Mouse (Mus musculus) midbrain, embryonic 11.5 days (tissue): ENCODE measurements around the gene Smarce1. TPM values are rescaled to one million over a fixed set of nuclear protein-coding genes. Genes with fewer than 3 reads are reported as not detected.

Experiments
- ATAC-seq: fragments of 200-750 bp; cut with Nextera tagmentation; 2 replicates; pipeline ENCODE4 v1.8.0; 2017; ENCODE audit warnings: moderate TSS enrichment, moderate library complexity; ENCODE audit not compliant: low FRiP score
- DNase-seq: peaks from one replicate; pipeline ENCODE4 v3.0.0; 2015; ENCODE audit warnings: low spot score; ENCODE audit errors: missing footprints
- H3K27ac ChIP-seq: fragments of 300-500 bp; sonication (generic); 2 replicates; pipeline ENCODE4 v1.5.1; 2014; ENCODE audit warnings: low read depth, low read length
- H3K27me3 ChIP-seq: fragments of 300-500 bp; sonication (generic); 2 replicates; pipeline ENCODE4 v1.6.1; 2014; ENCODE audit warnings: mild to moderate bottlenecking, low read length, moderate library complexity, mixed read lengths; ENCODE audit not compliant: control insufficient read depth, insufficient read depth
- H3K36me3 ChIP-seq: fragments of 300-500 bp; sonication (generic); 2 replicates; pipeline ENCODE4 v1.6.1; 2014; ENCODE audit warnings: mild to moderate bottlenecking, low read length, moderate library complexity, mixed read lengths; ENCODE audit not compliant: control insufficient read depth, insufficient read depth
- H3K4me1 ChIP-seq: fragments of 300-500 bp; sonication (generic); 2 replicates; pipeline ENCODE4 v1.6.1; 2014; ENCODE audit warnings: low read length; ENCODE audit not compliant: control insufficient read depth, insufficient read depth
- H3K4me2 ChIP-seq: fragments of 300-500 bp; sonication (generic); 2 replicates; pipeline ENCODE4 v1.6.1; 2014; ENCODE audit warnings: mild to moderate bottlenecking, moderate library complexity
- H3K4me3 ChIP-seq: fragments of 300-500 bp; sonication (generic); 2 replicates; pipeline ENCODE4 v1.5.1; 2014; ENCODE audit warnings: low read depth, low read length
- H3K9ac ChIP-seq: fragments of 300-500 bp; sonication (generic); 2 replicates; pipeline ENCODE4 v1.6.1; 2014; ENCODE audit warnings: low read length
- H3K9me3 ChIP-seq: fragments of 300-500 bp; sonication (generic); 2 replicates; pipeline ENCODE4 v1.6.1; 2016; ENCODE audit warnings: low read length; ENCODE audit not compliant: control insufficient read depth
- WGBS: fragments of 180-500 bp; shearing (Covaris S2); extraction: QIAGEN DNeasy Blood & Tissue Kit; methylation state at CpG from one replicate; pipeline ENCODE4 v1.1.7; 2014; 5-methylcytosine and 5-hydroxymethylcytosine counted together
- polyA plus RNA-seq: library from polyadenylated mRNA; unstranded; fragments of >200 nt; fragmentation: Nextera tagmentation; extraction: Ambion mirVana; gene quantifications from 2 replicates; pipeline ENCODE4 v1.2.1, GENCODE M21; 2014

Smarce1 gene
- polyA plus RNA-seq, 1 experiment from 2014 or later = 184 TPM

GRCm38 (mm10) chr11:99186836-99187235, 44.0 kb downstream of the Smarce1 start:
- Histone ChIP-seq H3K4me3 (no peak overlapping the region), H3K9ac (no peak overlapping the region), H3K36me3 (no peaks in the 10 kb centered on the region), H3K27me3 (no peaks in the 10 kb centered on the region), H3K9me3 (no peaks in the 10 kb centered on the region), H3K27ac (no peak overlapping the region), H3K4me1 (no peaks in the 10 kb centered on the region; the same call in 1 of the 2 replicates), H3K4me2 (no peak overlapping the region)
- DNase-seq (no peak), ATAC-seq (no peak)
- 81% methylated on average over 2 of the region's 2 CpGs for WGBS

- 86% methylated on average over 11 of the region's 11 CpGs for WGBS
- Histone ChIP-seq H3K9me3 (no peaks in the 10 kb centered on the region), H3K9ac (no peak overlapping the region), H3K4me3 (no peak overlapping the region), H3K4me2 (no peak overlapping the region), H3K36me3 (no peaks in the 10 kb centered on the region), H3K27ac (no peak overlapping the region), H3K27me3 (no peaks in the 10 kb centered on the region), H3K4me1 (no peaks in the 10 kb centered on the region)
- no peak for ATAC-seq
- DNase-seq = no peak
These were observed 48.2 kb downstream of the Smarce1 start for GRCm38 (mm10) chr11:99182575-99182974.

GRCm38 (mm10) chr11:99180071-99180470, 50.7 kb downstream of the Smarce1 start:
- H3K9ac ChIP-seq = no peak overlapping the region
- ATAC-seq (no peak), DNase-seq (no peak)
- H3K27me3 ChIP-seq = no peaks in the 10 kb centered on the region
- H3K27ac ChIP-seq = no peak overlapping the region
- H3K4me2 ChIP-seq = no peak overlapping the region
- WGBS = 79% methylated on average over 5 of the region's 5 CpGs
- H3K9me3 ChIP-seq = no peaks in the 10 kb centered on the region
- no peaks in the 10 kb centered on the region for H3K36me3 ChIP-seq
- no peak overlapping the region for H3K4me3 ChIP-seq
- H3K4me1 ChIP-seq = no peaks in the 10 kb centered on the region

- no peak for ATAC-seq
These were observed 53.0 kb downstream of the Smarce1 start for GRCm38 (mm10) chr11:99177925-99178198.

GRCm38 (mm10) chr11:99177054-99177924, 53.5 kb downstream of the Smarce1 start:
- no peak overlapping the region for H3K9ac ChIP-seq
- H3K27ac ChIP-seq = no peak overlapping the region
- H3K4me2 ChIP-seq = no peak overlapping the region
- ATAC-seq (no peak), DNase-seq (no peak)
- H3K4me1 ChIP-seq = no peaks in the 10 kb centered on the region
- H3K9me3 ChIP-seq = no peaks in the 10 kb centered on the region
- WGBS = 65% methylated on average over 5 of the region's 5 CpGs
- H3K27me3 ChIP-seq = no peaks in the 10 kb centered on the region
- H3K4me3 ChIP-seq = no peak overlapping the region
- no peaks in the 10 kb centered on the region for H3K36me3 ChIP-seq

More at GRCm38 (mm10) chr11:99177925-99178198, 53.0 kb downstream of the Smarce1 start:
- H3K9me3 ChIP-seq = no peaks in the 10 kb centered on the region
- no peak overlapping the region for H3K27ac ChIP-seq
- no peak overlapping the region for H3K4me2 ChIP-seq
- H3K4me1 ChIP-seq = no peaks in the 10 kb centered on the region
- H3K9ac ChIP-seq = no peak overlapping the region
- WGBS = 60% methylated on average over 2 of the region's 3 CpGs
- DNase-seq = no peak
- H3K27me3 ChIP-seq = no peaks in the 10 kb centered on the region
- H3K4me3 ChIP-seq = no peak overlapping the region
- H3K36me3 ChIP-seq = no peaks in the 10 kb centered on the region

GRCm38 (mm10) chr11:99172002-99172401, 58.8 kb downstream of the Smarce1 start:
- H3K36me3 ChIP-seq = no peaks in the 10 kb centered on the region
- H3K9ac ChIP-seq = no peak overlapping the region
- H3K27me3 ChIP-seq = no peaks in the 10 kb centered on the region
- H3K4me2 ChIP-seq = no peak overlapping the region
- ATAC-seq (no peak), DNase-seq (no peak)
- no peak overlapping the region for H3K27ac ChIP-seq
- H3K4me1 ChIP-seq = no peaks in the 10 kb centered on the region
- WGBS = 77% methylated on average over 4 of the region's 4 CpGs
- no peak overlapping the region for H3K4me3 ChIP-seq
- no peaks in the 10 kb centered on the region for H3K9me3 ChIP-seq

- WGBS = 74% methylated on average over 2 of the region's 2 CpGs
- Histone ChIP-seq H3K9ac (no peak overlapping the region), H3K4me1 (no peaks in the 10 kb centered on the region), H3K36me3 (no peaks in the 10 kb centered on the region), H3K9me3 (no peaks in the 10 kb centered on the region), H3K4me3 (no peak overlapping the region), H3K27me3 (no peaks in the 10 kb centered on the region), H3K27ac (no peak overlapping the region), H3K4me2 (no peak overlapping the region)
- DNase-seq (no peak), ATAC-seq (no peak)
These were observed 59.4 kb downstream of the Smarce1 start for GRCm38 (mm10) chr11:99171442-99171841.

- no peaks in the 10 kb centered on the region for H3K9me3 ChIP-seq
- H3K27ac ChIP-seq = no peak overlapping the region
- DNase-seq (no peak), ATAC-seq (no peak)
- WGBS = 78% methylated on average over 12 of the region's 12 CpGs
- no peaks in the 10 kb centered on the region for H3K36me3 ChIP-seq
- H3K9ac ChIP-seq = no peak overlapping the region
- H3K4me3 ChIP-seq = no peak overlapping the region
- no peaks in the 10 kb centered on the region for H3K4me1 ChIP-seq
- H3K4me2 ChIP-seq = no peak overlapping the region
- H3K27me3 ChIP-seq = no peaks in the 10 kb centered on the region
These were observed 60.1 kb downstream of the Smarce1 start for GRCm38 (mm10) chr11:99170547-99171267.

GRCm38 (mm10) chr11:99170005-99170404, 60.8 kb downstream of the Smarce1 start:
- no peaks in the 10 kb centered on the region for H3K27me3 ChIP-seq
- no peaks in the 10 kb centered on the region for H3K36me3 ChIP-seq
- H3K4me1 ChIP-seq = no peaks in the 10 kb centered on the region
- no peak overlapping the region for H3K4me2 ChIP-seq
- no peak overlapping the region for H3K27ac ChIP-seq
- no peak overlapping the region for H3K4me3 ChIP-seq
- ATAC-seq (no peak), DNase-seq (no peak)
- 90% methylated on average over 6 of the region's 6 CpGs for WGBS
- H3K9ac ChIP-seq = no peak overlapping the region
- H3K9me3 ChIP-seq = no peaks in the 10 kb centered on the region
